Mouse (Mus musculus): ENCODE results near the gene Igfbp3. TPM values are rescaled to one million over a fixed set of nuclear protein-coding genes. Genes with fewer than 3 reads are reported as not detected.
"Not testable (repeated sequence)": the region's sequence is repeated elsewhere in the genome, so short reads cannot be mapped to it uniquely, and the experiment has no call there.

Gene Igfbp3
- polyA plus RNA-seq, 1 experiment from 2014 or later = 14.3 TPM

DNA sequence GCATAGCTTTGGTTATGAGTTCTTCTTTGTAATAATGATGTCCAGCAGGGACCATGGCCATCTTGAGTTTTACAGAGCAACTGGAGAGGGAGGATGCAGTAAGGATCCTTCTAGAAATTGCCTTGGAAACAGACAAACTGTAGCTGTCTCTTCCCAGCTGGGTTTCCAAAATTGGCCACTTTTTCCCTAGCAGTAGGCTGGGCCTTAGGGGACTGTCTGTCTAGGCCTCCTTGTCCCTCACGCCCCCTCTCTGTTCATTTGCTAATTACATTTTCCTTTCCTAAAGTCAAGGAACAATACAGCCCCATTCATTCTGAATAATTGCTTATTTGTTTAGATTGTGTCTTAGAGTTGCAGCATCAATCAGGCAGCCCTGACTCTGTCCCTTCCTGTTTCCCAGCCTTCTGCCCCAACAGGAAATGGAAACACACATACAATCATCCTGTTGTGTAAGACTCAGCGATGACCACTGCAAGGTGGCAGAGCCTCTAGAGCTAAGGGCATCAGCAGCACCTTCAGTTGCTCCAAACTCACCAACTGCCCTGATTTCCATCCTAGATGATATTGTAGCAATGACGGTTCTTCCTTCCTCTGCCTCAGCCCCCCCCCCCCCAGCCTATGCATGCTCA is 21.4 kb upstream of the Igfbp3 start:
- no peak overlapping the region for H3K9ac ChIP-seq (ENCODE audit: low read depth, low read length)
- H3K4me3 ChIP-seq (ENCODE audit: low read depth, low read length) = no peak overlapping the region
- ATAC-seq (ENCODE audit: low read depth) = peak; percentile 51; the same call in 1 of the 2 replicates
- no peak overlapping the region for H3K4me2 ChIP-seq (ENCODE audit: low read depth, low read length)
- 44% methylated on average over 3 of the region's 3 CpGs for WGBS (ENCODE audit: insufficient replicate concordance)
- H3K27me3 ChIP-seq (ENCODE audit: control insufficient read depth, insufficient read depth, low read depth, low read length) = no peaks in the 10 kb centered on the region
- no peaks in the 10 kb centered on the region for H3K4me1 ChIP-seq (ENCODE audit: control insufficient read depth, low read depth, low read length)
- no peaks in the 10 kb centered on the region for H3K9me3 ChIP-seq (replicated peaks; ENCODE audit: control insufficient read depth, low read length)
- no peak overlapping the region for H3K27ac ChIP-seq (ENCODE audit: low read length)
- H3K36me3 ChIP-seq (ENCODE audit: control insufficient read depth, insufficient read depth) = no peaks in the 10 kb centered on the region

- no peak for ATAC-seq (ENCODE audit: low read depth)
- H3K9me3 ChIP-seq (replicated peaks; ENCODE audit: control insufficient read depth, low read length) = no peaks in the 10 kb centered on the region
- H3K4me2 ChIP-seq (ENCODE audit: low read depth, low read length) = no peak overlapping the region
- H3K27ac ChIP-seq (ENCODE audit: low read length) = no peak overlapping the region
- H3K4me3 ChIP-seq (ENCODE audit: low read depth, low read length) = no peak overlapping the region
- H3K9ac ChIP-seq (ENCODE audit: low read depth, low read length) = no peak overlapping the region
- no peaks in the 10 kb centered on the region for H3K27me3 ChIP-seq (ENCODE audit: control insufficient read depth, insufficient read depth, low read depth, low read length)
- no peaks in the 10 kb centered on the region for H3K4me1 ChIP-seq (ENCODE audit: control insufficient read depth, low read depth, low read length)
- H3K36me3 ChIP-seq (ENCODE audit: control insufficient read depth, insufficient read depth) = no peaks in the 10 kb centered on the region
- 58% methylated on average over 1 of the region's 1 CpGs for WGBS (ENCODE audit: insufficient replicate concordance)
Measured at GRCm38 (mm10) chr11:7234436-7234835, 20.7 kb upstream of the Igfbp3 start.

DNA sequence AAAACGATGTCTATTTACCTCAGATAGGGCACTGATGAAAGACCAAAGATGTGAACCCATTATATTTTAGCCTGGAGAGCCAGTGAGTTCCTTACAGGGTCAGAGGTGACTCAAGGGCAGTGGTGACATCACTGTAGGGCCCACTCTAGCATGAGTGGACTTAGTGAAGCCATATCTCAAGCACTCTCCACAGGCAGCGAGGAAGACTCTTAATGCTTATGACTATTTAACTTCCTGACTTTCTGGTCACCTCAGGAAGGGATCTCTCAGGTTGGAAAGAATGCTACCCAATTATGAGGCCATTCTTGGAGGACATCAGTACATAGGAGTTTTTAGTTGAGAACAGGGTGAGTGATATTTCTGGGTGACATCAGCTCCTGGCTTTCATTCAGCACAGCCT is 19.6 kb upstream of the Igfbp3 start:
- H3K4me3 ChIP-seq (ENCODE audit: low read depth, low read length) = no peak overlapping the region
- 42% methylated on average over 2 of the region's 2 CpGs for WGBS (ENCODE audit: insufficient replicate concordance)
- no peaks in the 10 kb centered on the region for H3K36me3 ChIP-seq (ENCODE audit: control insufficient read depth, insufficient read depth)
- no peak overlapping the region for H3K27ac ChIP-seq (ENCODE audit: low read length)
- no peak for ATAC-seq (ENCODE audit: low read depth)
- H3K27me3 ChIP-seq (ENCODE audit: control insufficient read depth, insufficient read depth, low read depth, low read length) = no peaks in the 10 kb centered on the region
- no peaks in the 10 kb centered on the region for H3K4me1 ChIP-seq (ENCODE audit: control insufficient read depth, low read depth, low read length)
- no peak overlapping the region for H3K4me2 ChIP-seq (ENCODE audit: low read depth, low read length)
- no peak overlapping the region for H3K9ac ChIP-seq (ENCODE audit: low read depth, low read length)
- no peaks in the 10 kb centered on the region for H3K9me3 ChIP-seq (replicated peaks; ENCODE audit: control insufficient read depth, low read length)

DNA sequence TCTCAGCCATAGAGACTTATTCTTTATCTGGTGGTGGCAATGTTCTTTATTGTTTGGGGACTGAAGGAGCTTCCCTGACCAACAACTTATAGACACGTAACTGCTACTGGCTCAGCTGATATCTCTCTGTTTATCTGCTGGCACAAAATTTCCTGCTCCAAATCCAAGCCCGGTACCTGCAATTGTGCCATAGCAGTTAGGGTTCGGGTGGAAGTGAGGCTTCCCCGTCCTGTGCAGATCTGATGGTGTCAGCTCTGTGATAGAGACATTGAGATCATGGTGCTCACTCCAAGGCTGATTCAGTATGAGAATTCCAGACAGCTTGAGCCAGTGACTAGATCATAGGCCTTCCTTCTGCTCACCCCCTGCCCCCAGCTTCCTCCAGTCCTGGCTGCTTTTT is 18.2 kb upstream of the Igfbp3 start:
- Histone ChIP-seq H3K27me3 (ENCODE audit: control insufficient read depth, insufficient read depth, low read depth, low read length) (no peaks in the 10 kb centered on the region), H3K27ac (ENCODE audit: low read length) (no peak overlapping the region), H3K36me3 (ENCODE audit: control insufficient read depth, insufficient read depth) (no peaks in the 10 kb centered on the region), H3K4me2 (ENCODE audit: low read depth, low read length) (no peak overlapping the region), H3K4me1 (ENCODE audit: control insufficient read depth, low read depth, low read length) (no peaks in the 10 kb centered on the region), H3K9me3 (replicated peaks; ENCODE audit: control insufficient read depth, low read length) (no peaks in the 10 kb centered on the region), H3K4me3 (ENCODE audit: low read depth, low read length) (no peak overlapping the region), H3K9ac (ENCODE audit: low read depth, low read length) (no peak overlapping the region)
- ATAC-seq (ENCODE audit: low read depth) = no peak
- WGBS (ENCODE audit: insufficient replicate concordance) = 62% methylated on average over 4 of the region's 4 CpGs

GRCm38 (mm10) chr11:7230000-7230399 is 16.3 kb upstream of the Igfbp3 start:
- Histone ChIP-seq H3K4me2 (ENCODE audit: low read depth, low read length) (no peak overlapping the region), H3K36me3 (ENCODE audit: control insufficient read depth, insufficient read depth) (no peaks in the 10 kb centered on the region), H3K27me3 (ENCODE audit: control insufficient read depth, insufficient read depth, low read depth, low read length) (no peaks in the 10 kb centered on the region), H3K27ac (ENCODE audit: low read length) (no peak overlapping the region), H3K4me3 (ENCODE audit: low read depth, low read length) (no peak overlapping the region), H3K4me1 (ENCODE audit: control insufficient read depth, low read depth, low read length) (no peaks in the 10 kb centered on the region), H3K9me3 (replicated peaks; ENCODE audit: control insufficient read depth, low read length) (no peaks in the 10 kb centered on the region), H3K9ac (ENCODE audit: low read depth, low read length) (no peak overlapping the region)
- WGBS (ENCODE audit: insufficient replicate concordance) = 52% methylated on average over 4 of the region's 4 CpGs
- no peak for ATAC-seq (ENCODE audit: low read depth)

DNA sequence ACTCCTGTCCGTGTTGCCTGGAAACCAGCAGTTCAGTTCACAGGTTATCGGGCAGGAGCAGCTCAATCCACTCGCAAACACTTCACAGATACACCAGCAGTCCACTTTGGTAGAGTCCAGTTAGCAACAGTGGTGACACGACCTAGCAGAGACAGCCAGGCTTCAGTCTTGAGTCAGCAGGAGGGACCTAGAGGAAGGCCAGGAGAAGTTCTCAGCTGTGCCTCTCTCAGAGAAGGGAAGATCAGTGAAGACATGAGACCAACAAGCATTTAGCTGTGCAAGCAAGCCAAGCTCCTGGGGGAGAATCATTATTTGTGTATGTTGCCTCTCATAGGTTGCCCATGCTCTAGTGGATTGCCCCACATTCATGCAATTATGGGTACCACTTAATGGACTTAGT is 14.4 kb upstream of the Igfbp3 start:
- no peak overlapping the region for H3K4me2 ChIP-seq (ENCODE audit: low read depth, low read length)
- H3K9ac ChIP-seq (ENCODE audit: low read depth, low read length) = no peak overlapping the region
- H3K4me1 ChIP-seq (ENCODE audit: control insufficient read depth, low read depth, low read length) = no peaks in the 10 kb centered on the region
- ATAC-seq (ENCODE audit: low read depth) = no peak
- H3K4me3 ChIP-seq (ENCODE audit: low read depth, low read length) = no peak overlapping the region
- 65% methylated on average over 4 of the region's 4 CpGs for WGBS (ENCODE audit: insufficient replicate concordance)
- no peaks in the 10 kb centered on the region for H3K27me3 ChIP-seq (ENCODE audit: control insufficient read depth, insufficient read depth, low read depth, low read length)
- no peaks in the 10 kb centered on the region for H3K36me3 ChIP-seq (ENCODE audit: control insufficient read depth, insufficient read depth)
- H3K9me3 ChIP-seq (replicated peaks; ENCODE audit: control insufficient read depth, low read length) = no peaks in the 10 kb centered on the region
- H3K27ac ChIP-seq (ENCODE audit: low read length) = no peak overlapping the region

DNA sequence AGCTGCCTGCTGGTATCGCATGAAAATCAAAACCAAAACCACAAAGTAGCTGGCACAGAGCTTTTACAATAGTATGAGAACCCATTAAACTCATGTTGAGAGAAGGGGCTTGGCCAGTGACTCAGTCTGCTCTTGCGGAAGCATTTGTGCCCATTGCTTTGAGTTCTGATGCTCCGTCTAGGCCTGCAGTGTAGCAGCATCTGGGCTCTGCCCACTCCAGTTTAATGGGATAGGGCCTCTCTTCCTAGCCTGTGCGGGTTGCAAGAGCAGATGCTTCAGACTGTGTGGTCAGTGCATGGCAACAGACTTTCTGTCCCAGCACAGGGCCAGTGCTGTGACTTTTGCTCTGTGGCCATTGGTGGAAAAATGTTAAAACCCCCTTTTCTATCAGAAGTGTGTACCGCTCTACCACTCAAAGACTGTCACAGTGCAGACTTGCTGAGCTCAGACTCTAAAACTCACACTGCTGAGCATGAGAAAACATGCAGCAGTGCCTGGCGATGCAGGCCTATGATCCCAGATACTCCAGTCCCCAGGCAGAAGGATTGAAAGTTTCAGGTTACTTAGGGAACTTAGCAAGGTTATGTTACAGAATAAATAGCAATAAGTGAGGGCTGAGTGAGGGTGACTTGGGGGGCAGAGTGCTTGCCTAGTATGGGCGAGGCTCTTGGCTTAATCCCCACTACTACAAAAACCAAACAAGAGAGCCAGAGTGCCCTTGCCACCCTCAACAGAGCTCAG is 13.3 kb upstream of the Igfbp3 start:
- Histone ChIP-seq H3K4me3 (ENCODE audit: low read depth, low read length) (no peak overlapping the region), H3K27ac (ENCODE audit: low read length) (no peak overlapping the region), H3K27me3 (ENCODE audit: control insufficient read depth, insufficient read depth, low read depth, low read length) (no peaks in the 10 kb centered on the region), H3K36me3 (ENCODE audit: control insufficient read depth, insufficient read depth) (no peaks in the 10 kb centered on the region), H3K9ac (ENCODE audit: low read depth, low read length) (no peak overlapping the region), H3K4me2 (ENCODE audit: low read depth, low read length) (no peak overlapping the region), H3K9me3 (replicated peaks; ENCODE audit: control insufficient read depth, low read length) (no peaks in the 10 kb centered on the region), H3K4me1 (ENCODE audit: control insufficient read depth, low read depth, low read length) (no peaks in the 10 kb centered on the region)
- 71% methylated on average over 7 of the region's 7 CpGs for WGBS (ENCODE audit: insufficient replicate concordance)
- no peak for ATAC-seq (ENCODE audit: low read depth)

DNA sequence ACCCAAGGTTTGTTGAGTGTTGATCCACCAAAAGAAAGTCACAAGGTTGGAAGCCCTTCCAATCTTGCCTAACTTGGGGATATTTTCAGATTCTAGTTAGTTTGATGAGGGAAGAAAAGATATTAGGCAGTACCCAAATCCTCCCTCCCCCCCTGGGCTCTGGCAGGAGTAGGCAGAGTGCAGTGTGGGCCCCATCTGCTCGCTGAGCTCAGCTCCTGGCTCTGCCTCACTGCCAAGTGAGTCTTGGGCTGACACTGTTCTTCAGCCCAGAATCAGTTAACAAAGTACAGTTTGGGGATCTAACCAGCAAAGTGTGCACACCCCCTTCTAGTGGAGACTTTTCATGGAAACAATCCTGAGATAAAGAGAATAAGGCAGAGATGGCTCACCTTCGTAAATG is 12.5 kb upstream of the Igfbp3 start:
- Histone ChIP-seq H3K36me3 (ENCODE audit: control insufficient read depth, insufficient read depth) (no peaks in the 10 kb centered on the region), H3K9me3 (replicated peaks; ENCODE audit: control insufficient read depth, low read length) (no peaks in the 10 kb centered on the region), H3K9ac (ENCODE audit: low read depth, low read length) (no peak overlapping the region), H3K27ac (ENCODE audit: low read length) (no peak overlapping the region), H3K4me2 (ENCODE audit: low read depth, low read length) (no peak overlapping the region), H3K4me1 (ENCODE audit: control insufficient read depth, low read depth, low read length) (no peaks in the 10 kb centered on the region), H3K4me3 (ENCODE audit: low read depth, low read length) (no peak overlapping the region), H3K27me3 (ENCODE audit: control insufficient read depth, insufficient read depth, low read depth, low read length) (no peaks in the 10 kb centered on the region)
- ATAC-seq (ENCODE audit: low read depth) = no peak
- WGBS (ENCODE audit: insufficient replicate concordance) = 58% methylated on average over 2 of the region's 2 CpGs

GRCm38 (mm10) chr11:7221826-7222225 is 8.1 kb upstream of the Igfbp3 start:
- not testable (repeated sequence) for H3K27ac ChIP-seq (ENCODE audit: low read length); H3K4me1 ChIP-seq (ENCODE audit: control insufficient read depth, low read depth, low read length); H3K4me3 ChIP-seq (ENCODE audit: low read depth, low read length); H3K36me3 ChIP-seq (ENCODE audit: control insufficient read depth, insufficient read depth); H3K9ac ChIP-seq (ENCODE audit: low read depth, low read length); ATAC-seq (ENCODE audit: low read depth); H3K4me2 ChIP-seq (ENCODE audit: low read depth, low read length); H3K9me3 ChIP-seq (replicated peaks; ENCODE audit: control insufficient read depth, low read length); H3K27me3 ChIP-seq (ENCODE audit: control insufficient read depth, insufficient read depth, low read depth, low read length)
- 58% methylated on average over 8 of the region's 8 CpGs for WGBS (ENCODE audit: insufficient replicate concordance)
